Mouse (Mus musculus): ENCODE measurements at regions not wholly inside any gene's neighbourhood (a gene's known extent, or its start where the extent isn't known, plus 50 kb on each side); places are given as distances from the start of the nearest gene placed in this dataset.

- WGBS, result 63% methylated on average over 4 of the region's 4 CpGs
- Histone ChIP-seq H3K9ac (ENCODE audit: low read length) (no peak overlapping the region), H3K27me3 (ENCODE audit: control insufficient read depth, insufficient read depth, low read depth, low read length) (no peaks in the 10 kb centered on the region), H3K4me2 (ENCODE audit: low read depth, low read length) (no peak overlapping the region), H3K4me1 (replicated peaks; ENCODE audit: control insufficient read depth, insufficient read depth, low read length) (no peaks in the 10 kb centered on the region), H3K36me3 (ENCODE audit: control insufficient read depth, insufficient read depth, low read length) (no peaks in the 10 kb centered on the region), H3K4me3 (ENCODE audit: low read length) (no peak overlapping the region), H3K27ac (ENCODE audit: low read length) (no peak overlapping the region), H3K9me3 (ENCODE audit: control insufficient read depth, low read length) (no peaks in the 10 kb centered on the region)
- no peak for ATAC-seq (ENCODE audit: low read depth)
Observed at GRCm38 (mm10) chr10:14333344-14333743, 212.1 kb downstream of the Adgrg6 start.

GRCm38 (mm10) chr10:14332688-14333117 is 212.8 kb downstream of the Adgrg6 start:
- H3K9ac ChIP-seq (ENCODE audit: low read length), result no peak overlapping the region
- no peak overlapping the region for H3K4me3 ChIP-seq (ENCODE audit: low read length)
- no peaks in the 10 kb centered on the region for H3K27me3 ChIP-seq (ENCODE audit: control insufficient read depth, insufficient read depth, low read depth, low read length)
- ATAC-seq (ENCODE audit: low read depth), result no peak
- no peaks in the 10 kb centered on the region for H3K4me1 ChIP-seq (replicated peaks; ENCODE audit: control insufficient read depth, insufficient read depth, low read length)
- no peak overlapping the region for H3K4me2 ChIP-seq (ENCODE audit: low read depth, low read length)
- no peak overlapping the region for H3K27ac ChIP-seq (ENCODE audit: low read length)
- no peaks in the 10 kb centered on the region for H3K9me3 ChIP-seq (ENCODE audit: control insufficient read depth, low read length)
- 41% methylated on average over 4 of the region's 4 CpGs for WGBS
- no peaks in the 10 kb centered on the region for H3K36me3 ChIP-seq (ENCODE audit: control insufficient read depth, insufficient read depth, low read length)

GRCm38 (mm10) chr10:14328846-14329245 is 216.6 kb downstream of the Adgrg6 start:
- Histone ChIP-seq H3K9me3 (ENCODE audit: control insufficient read depth, low read length) (no peaks in the 10 kb centered on the region), H3K4me2 (ENCODE audit: low read depth, low read length) (no peak overlapping the region), H3K4me1 (replicated peaks; ENCODE audit: control insufficient read depth, insufficient read depth, low read length) (no peaks in the 10 kb centered on the region), H3K27ac (ENCODE audit: low read length) (no peak overlapping the region), H3K27me3 (ENCODE audit: control insufficient read depth, insufficient read depth, low read depth, low read length) (no peaks in the 10 kb centered on the region), H3K4me3 (ENCODE audit: low read length) (no peak overlapping the region), H3K9ac (ENCODE audit: low read length) (no peak overlapping the region), H3K36me3 (ENCODE audit: control insufficient read depth, insufficient read depth, low read length) (no peaks in the 10 kb centered on the region)
- no peak for ATAC-seq (ENCODE audit: low read depth)
- 53% methylated on average over 2 of the region's 2 CpGs for WGBS

GRCm38 (mm10) chr10:14326229-14326628 is 219.2 kb downstream of the Adgrg6 start:
- H3K9me3 ChIP-seq (ENCODE audit: control insufficient read depth, low read length), result no peaks in the 10 kb centered on the region
- ATAC-seq (ENCODE audit: low read depth), result no peak
- H3K9ac ChIP-seq (ENCODE audit: low read length), result no peak overlapping the region
- H3K36me3 ChIP-seq (ENCODE audit: control insufficient read depth, insufficient read depth, low read length), result no peaks in the 10 kb centered on the region
- H3K27ac ChIP-seq (ENCODE audit: low read length), result no peak overlapping the region
- WGBS, result 78% methylated on average over 6 of the region's 6 CpGs
- H3K4me3 ChIP-seq (ENCODE audit: low read length), result no peak overlapping the region
- no peaks in the 10 kb centered on the region for H3K27me3 ChIP-seq (ENCODE audit: control insufficient read depth, insufficient read depth, low read depth, low read length)
- H3K4me1 ChIP-seq (replicated peaks; ENCODE audit: control insufficient read depth, insufficient read depth, low read length), result no peaks in the 10 kb centered on the region
- no peak overlapping the region for H3K4me2 ChIP-seq (ENCODE audit: low read depth, low read length)

GRCm38 (mm10) chr10:14321503-14321902 is 224.0 kb downstream of the Adgrg6 start:
- no peak overlapping the region for H3K4me3 ChIP-seq (ENCODE audit: low read length)
- H3K4me1 ChIP-seq (replicated peaks; ENCODE audit: control insufficient read depth, insufficient read depth, low read length), result no peaks in the 10 kb centered on the region
- ATAC-seq (ENCODE audit: low read depth), result no peak
- H3K27me3 ChIP-seq (ENCODE audit: control insufficient read depth, insufficient read depth, low read depth, low read length), result no peaks in the 10 kb centered on the region
- H3K36me3 ChIP-seq (ENCODE audit: control insufficient read depth, insufficient read depth, low read length), result no peaks in the 10 kb centered on the region
- no peak overlapping the region for H3K4me2 ChIP-seq (ENCODE audit: low read depth, low read length)
- no peak overlapping the region for H3K9ac ChIP-seq (ENCODE audit: low read length)
- H3K9me3 ChIP-seq (ENCODE audit: control insufficient read depth, low read length), result no peaks in the 10 kb centered on the region
- WGBS, result 3% methylated on average over 4 of the region's 4 CpGs
- H3K27ac ChIP-seq (ENCODE audit: low read length), result no peak overlapping the region

GRCm38 (mm10) chr10:14315232-14315631 is 230.2 kb downstream of the Adgrg6 start:
- ATAC-seq (ENCODE audit: low read depth), result no peak
- no peak overlapping the region for H3K4me3 ChIP-seq (ENCODE audit: low read length)
- WGBS, result 68% methylated on average over 7 of the region's 7 CpGs

GRCm38 (mm10) chr10:14314607-14315006 is 230.9 kb downstream of the Adgrg6 start:
- WGBS, result 30% methylated on average over 4 of the region's 4 CpGs
- no peaks in the 10 kb centered on the region for H3K36me3 ChIP-seq (ENCODE audit: control insufficient read depth, insufficient read depth, low read length)
- H3K4me1 ChIP-seq (replicated peaks; ENCODE audit: control insufficient read depth, insufficient read depth, low read length), result no peaks in the 10 kb centered on the region
- H3K4me3 ChIP-seq (ENCODE audit: low read length), result no peak overlapping the region
- H3K27me3 ChIP-seq (ENCODE audit: control insufficient read depth, insufficient read depth, low read depth, low read length), result no peaks in the 10 kb centered on the region
- H3K4me2 ChIP-seq (ENCODE audit: low read depth, low read length), result no peak overlapping the region
- H3K9ac ChIP-seq (ENCODE audit: low read length), result no peak overlapping the region
- no peaks in the 10 kb centered on the region for H3K9me3 ChIP-seq (ENCODE audit: control insufficient read depth, low read length)
- no peak overlapping the region for H3K27ac ChIP-seq (ENCODE audit: low read length)
- ATAC-seq (ENCODE audit: low read depth), result no peak

More at GRCm38 (mm10) chr10:14315232-14315631, 230.2 kb downstream of the Adgrg6 start:
- H3K9ac ChIP-seq (ENCODE audit: low read length), result no peak overlapping the region
- no peaks in the 10 kb centered on the region for H3K36me3 ChIP-seq (ENCODE audit: control insufficient read depth, insufficient read depth, low read length)
- H3K9me3 ChIP-seq (ENCODE audit: control insufficient read depth, low read length), result no peaks in the 10 kb centered on the region
- H3K4me2 ChIP-seq (ENCODE audit: low read depth, low read length), result no peak overlapping the region
- no peaks in the 10 kb centered on the region for H3K4me1 ChIP-seq (replicated peaks; ENCODE audit: control insufficient read depth, insufficient read depth, low read length)
- no peaks in the 10 kb centered on the region for H3K27me3 ChIP-seq (ENCODE audit: control insufficient read depth, insufficient read depth, low read depth, low read length)
- H3K27ac ChIP-seq (ENCODE audit: low read length), result no peak overlapping the region

GRCm38 (mm10) chr10:14314004-14314581 is 231.4 kb downstream of the Adgrg6 start:
- no peak for ATAC-seq (ENCODE audit: low read depth)
- H3K4me3 ChIP-seq (ENCODE audit: low read length), result no peak overlapping the region
- WGBS, result 60% methylated on average over 10 of the region's 10 CpGs

GRCm38 (mm10) chr10:14312959-14313358 is 232.5 kb downstream of the Adgrg6 start:
- H3K9ac ChIP-seq (ENCODE audit: low read length), result no peak overlapping the region
- H3K36me3 ChIP-seq (ENCODE audit: control insufficient read depth, insufficient read depth, low read length), result no peaks in the 10 kb centered on the region
- ATAC-seq (ENCODE audit: low read depth), result no peak
- H3K4me2 ChIP-seq (ENCODE audit: low read depth, low read length), result no peak overlapping the region
- H3K27me3 ChIP-seq (ENCODE audit: control insufficient read depth, insufficient read depth, low read depth, low read length), result no peaks in the 10 kb centered on the region
- H3K9me3 ChIP-seq (ENCODE audit: control insufficient read depth, low read length), result no peaks in the 10 kb centered on the region
- no peak overlapping the region for H3K27ac ChIP-seq (ENCODE audit: low read length)
- WGBS, result 66% methylated on average over 4 of the region's 4 CpGs
- H3K4me1 ChIP-seq (replicated peaks; ENCODE audit: control insufficient read depth, insufficient read depth, low read length), result no peaks in the 10 kb centered on the region
- H3K4me3 ChIP-seq (ENCODE audit: low read length), result no peak overlapping the region

More at GRCm38 (mm10) chr10:14314004-14314581, 231.4 kb downstream of the Adgrg6 start:
- H3K4me1 ChIP-seq (replicated peaks; ENCODE audit: control insufficient read depth, insufficient read depth, low read length), result no peaks in the 10 kb centered on the region
- no peaks in the 10 kb centered on the region for H3K9me3 ChIP-seq (ENCODE audit: control insufficient read depth, low read length)
- H3K27ac ChIP-seq (ENCODE audit: low read length), result no peak overlapping the region
- H3K27me3 ChIP-seq (ENCODE audit: control insufficient read depth, insufficient read depth, low read depth, low read length), result no peaks in the 10 kb centered on the region
- H3K9ac ChIP-seq (ENCODE audit: low read length), result no peak overlapping the region
- no peak overlapping the region for H3K4me2 ChIP-seq (ENCODE audit: low read depth, low read length)
- no peaks in the 10 kb centered on the region for H3K36me3 ChIP-seq (ENCODE audit: control insufficient read depth, insufficient read depth, low read length)

- 75% methylated on average over 3 of the region's 3 CpGs for WGBS
- Histone ChIP-seq H3K27ac (ENCODE audit: low read length) (no peak overlapping the region), H3K9ac (ENCODE audit: low read length) (no peak overlapping the region), H3K4me1 (replicated peaks; ENCODE audit: control insufficient read depth, insufficient read depth, low read length) (no peaks in the 10 kb centered on the region), H3K4me3 (ENCODE audit: low read length) (no peak overlapping the region), H3K9me3 (ENCODE audit: control insufficient read depth, low read length) (no peaks in the 10 kb centered on the region), H3K36me3 (ENCODE audit: control insufficient read depth, insufficient read depth, low read length) (no peaks in the 10 kb centered on the region), H3K27me3 (ENCODE audit: control insufficient read depth, insufficient read depth, low read depth, low read length) (no peaks in the 10 kb centered on the region), H3K4me2 (ENCODE audit: low read depth, low read length) (no peak overlapping the region)
- no peak for ATAC-seq (ENCODE audit: low read depth)
Observed at GRCm38 (mm10) chr10:14311962-14312361, 233.5 kb downstream of the Adgrg6 start.
